Mouse (Mus musculus) urinary bladder, postnatal 14 days (tissue): ENCODE results near the gene Gm10406.
"Not testable (repeated sequence)": the region's sequence is repeated elsewhere in the genome, so short reads cannot be mapped to it uniquely, and the experiment has no call there.

Source experiments
- DNase-seq: peaks from one replicate; pipeline ENCODE4 v3.0.0; 2021; ENCODE audit warnings: low spot score

Gm10406 gene

DNA sequence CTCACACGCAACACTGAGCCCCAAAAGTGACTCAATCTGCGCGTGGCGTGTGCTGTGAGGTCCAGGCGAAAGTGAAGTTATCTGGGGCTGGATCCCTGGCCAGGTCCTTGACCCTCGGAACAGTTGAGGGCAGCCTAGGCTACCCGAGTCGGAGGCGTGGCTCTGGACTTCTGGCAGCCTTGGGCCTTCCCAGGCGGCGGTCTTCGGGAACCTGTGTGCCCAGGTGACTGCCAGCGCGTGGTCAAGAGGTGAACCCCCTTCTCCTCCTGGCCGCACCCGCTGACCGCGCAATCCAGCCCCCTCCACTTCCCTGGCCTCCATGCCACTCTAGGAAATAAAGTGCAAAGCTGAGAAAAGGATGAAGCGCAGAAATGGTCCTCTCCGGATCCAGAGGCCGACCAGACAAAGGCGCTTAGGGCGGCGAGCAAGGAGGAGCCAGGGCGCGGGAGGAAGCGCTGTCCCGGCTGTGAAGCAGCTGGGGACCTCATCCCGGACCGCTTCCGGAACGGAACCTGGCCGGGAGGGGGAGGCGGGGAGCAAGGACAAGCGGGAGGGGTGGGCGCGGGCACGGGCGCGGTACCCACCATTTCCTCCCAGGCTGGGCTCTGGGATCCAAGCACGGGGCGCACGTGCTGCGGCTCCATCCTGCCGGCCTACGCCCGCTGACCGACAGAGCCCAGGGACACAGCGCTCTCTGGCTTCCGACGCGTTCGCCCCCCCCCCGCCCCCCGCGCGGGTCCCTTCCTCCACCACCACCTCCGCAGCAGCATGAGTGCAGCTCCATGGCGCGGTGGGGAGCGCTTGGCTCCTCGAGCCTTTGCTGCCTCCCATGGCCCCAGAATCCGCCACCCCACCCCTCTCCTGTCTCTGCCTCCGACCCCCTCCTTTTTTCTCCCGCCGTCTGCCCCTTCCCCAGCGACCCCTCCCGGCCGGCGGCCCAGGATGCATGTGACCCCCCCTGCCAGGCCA is at the start of gene Gm10406:
Gene Gm10406 (minus strand): TSS at position 669 of the 969 bp plus-strand sequence.
- peak; percentile 5 for DNase-seq

- DNase-seq: not testable (repeated sequence)
Measured at GRCm38 (mm10) chr14:7044870-7045269, 17.6 kb upstream of the Gm10406 start, which contains the start of gene Gm3685. Gm3685 (minus strand) TSS chr14:7044970.

GRCm38 (mm10) chr14:7026274-7026673 is 975 bp downstream of the Gm10406 start:
- peak; percentile 4 for DNase-seq

DNA sequence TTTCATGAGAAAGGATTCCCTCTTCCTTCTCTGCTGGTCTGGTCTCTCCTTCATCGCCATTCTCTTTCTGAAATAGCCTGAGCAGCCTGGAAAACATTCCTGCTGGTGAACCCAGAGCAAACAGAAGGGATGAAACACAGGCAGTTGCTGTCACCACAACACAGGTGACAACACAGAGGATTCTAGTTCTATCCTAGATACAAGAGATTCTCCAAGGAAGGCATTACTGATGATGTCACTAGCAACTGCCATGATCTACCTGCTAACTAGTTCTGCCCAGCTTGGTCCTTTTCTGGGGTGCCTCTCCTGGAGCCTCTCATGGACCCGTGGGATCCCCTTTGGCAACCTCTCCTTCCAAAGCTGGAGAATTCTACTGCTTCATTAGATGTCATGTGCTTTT is 53.5 kb downstream of the Gm10406 start, which contains the start of gene Gm6356:
Gene Gm6356 (minus strand): TSS at position 101 of the 400 bp plus-strand sequence.
- not testable (repeated sequence) for DNase-seq
